Mouse (Mus musculus) urinary bladder, adult 18-20 months (tissue): ENCODE measurements around the gene Rarres2.

Source experiments
- DNase-seq, 2 experiments: peaks; one replicate each; pipeline ENCODE4 v3.0.0; 2022; ENCODE audit warnings: low spot score in 2 of 2, mixed read lengths in 2 of 2

Gene Rarres2

GRCm38 (mm10) chr6:48572572-48573061 lies at the start of gene Rarres2:
TSS of gene Rarres2 (minus strand) at chr6:48572789.
- DNase-seq = no peak

GRCm38 (mm10) chr6:48620031-48620430 lies 47.4 kb upstream of the Rarres2 start:
- no peak for DNase-seq

- DNase-seq = no peak
Observed at GRCm38 (mm10) chr6:48614756-48615155, 42.2 kb upstream of the Rarres2 start.

GRCm38 (mm10) chr6:48613464-48613863 lies 40.9 kb upstream of the Rarres2 start:
- no peak for DNase-seq

- no peak for DNase-seq
Observed at GRCm38 (mm10) chr6:48610657-48611056, 38.1 kb upstream of the Rarres2 start.

GRCm38 (mm10) chr6:48609512-48609911 lies 36.9 kb upstream of the Rarres2 start:
- no peak for DNase-seq

- DNase-seq = no peak
Observed at GRCm38 (mm10) chr6:48608124-48608523, 35.5 kb upstream of the Rarres2 start.

GRCm38 (mm10) chr6:48602080-48602741 lies 29.6 kb upstream of the Rarres2 start:
- DNase-seq = peak in 1 of 2 experiments; percentile 46

- DNase-seq = peak; percentile 89 to 94
Observed at GRCm38 (mm10) chr6:48601271-48602079, 28.9 kb upstream of the Rarres2 start, which contains the start of gene Zfp775. TSS of gene Zfp775 (plus strand) at chr6:48602063.

- DNase-seq = no peak
Observed at GRCm38 (mm10) chr6:48600594-48600993, 28.0 kb upstream of the Rarres2 start.

- DNase-seq = no peak
Observed at GRCm38 (mm10) chr6:48597233-48597625, 24.6 kb upstream of the Rarres2 start.

GRCm38 (mm10) chr6:48596545-48597232 lies 24.1 kb upstream of the Rarres2 start:
- DNase-seq = no peak

GRCm38 (mm10) chr6:48595278-48595677 lies 22.7 kb upstream of the Rarres2 start:
- DNase-seq = no peak

GRCm38 (mm10) chr6:48594043-48594738 lies 21.6 kb upstream of the Rarres2 start:
- peak in 1 of 2 experiments; percentile 47 for DNase-seq

- DNase-seq = peak; percentile 89 to 93
Observed at GRCm38 (mm10) chr6:48593158-48594042, 20.8 kb upstream of the Rarres2 start, which contains the start of the genes Repin1 and Gm44965. TSS of gene Repin1 (plus strand) at chr6:48593883. TSS of gene Gm44965 (plus strand) at chr6:48593941.

- no peak for DNase-seq
Observed at GRCm38 (mm10) chr6:48591871-48592270, 19.3 kb upstream of the Rarres2 start.

GRCm38 (mm10) chr6:48591221-48591845 lies 18.7 kb upstream of the Rarres2 start:
- no peak for DNase-seq

- no peak for DNase-seq
Observed at GRCm38 (mm10) chr6:48589194-48589750, 16.7 kb upstream of the Rarres2 start, which contains the start of gene Gm45021. TSS of gene Gm45021 (plus strand) at chr6:48589610.

- DNase-seq = no peak
Observed at GRCm38 (mm10) chr6:48582037-48582436, 9.4 kb upstream of the Rarres2 start.
